Mouse (Mus musculus) lung, postnatal 25 days (tissue): ENCODE data around the gene Olfr56.
A peak's percentile ranks its signal among the peaks of the same experiment; 100 is the strongest.
"Not testable (repeated sequence)": the region's sequence is repeated elsewhere in the genome, so short reads cannot be mapped to it uniquely, and the experiment has no call there.

Experiments
- DNase-seq: peaks from one replicate; pipeline ENCODE4 v3.0.0; 2022; ENCODE audit warnings: low spot score

Olfr56 gene

GRCm38 (mm10) chr11:48978240-48978939 lies at the start of gene Olfr56:
Gene Olfr56 (plus strand): TSS chr11:48978889.
- DNase-seq: not testable (repeated sequence)

- DNase-seq: peak; percentile 8
These were observed 45.3 kb upstream of the Olfr56 start for GRCm38 (mm10) chr11:48933422-48933821.

GRCm38 (mm10) chr11:48933923-48934322 lies 44.8 kb upstream of the Olfr56 start:
- not testable (repeated sequence) for DNase-seq

- DNase-seq: not testable (repeated sequence)
These were observed 43.4 kb upstream of the Olfr56 start for GRCm38 (mm10) chr11:48935291-48935690.

- not testable (repeated sequence) for DNase-seq
These were observed 39.4 kb upstream of the Olfr56 start for GRCm38 (mm10) chr11:48939286-48939685.

- not testable (repeated sequence) for DNase-seq
These were observed 32.6 kb upstream of the Olfr56 start, which contains the start of gene Psme2b for GRCm38 (mm10) chr11:48946090-48946489. Gene Psme2b (minus strand): TSS chr11:48946190.

- not testable (repeated sequence) for DNase-seq
These were observed 4.0 kb upstream of the Olfr56 start for GRCm38 (mm10) chr11:48974686-48975085.

- DNase-seq: not testable (repeated sequence)
These were observed 562 bp downstream of the Olfr56 start, which contains the start of gene 9930111J21Rik1 for GRCm38 (mm10) chr11:48979251-48979650. Gene 9930111J21Rik1 (minus strand): TSS chr11:48979398.

GRCm38 (mm10) chr11:48980052-48980451 lies 1.4 kb downstream of the Olfr56 start:
- DNase-seq: not testable (repeated sequence)

GRCm38 (mm10) chr11:48982848-48983247 lies 4.2 kb downstream of the Olfr56 start:
- not testable (repeated sequence) for DNase-seq

GRCm38 (mm10) chr11:48988219-48988618 lies 9.5 kb downstream of the Olfr56 start:
- not testable (repeated sequence) for DNase-seq

GRCm38 (mm10) chr11:48989981-48990380 lies 11.3 kb downstream of the Olfr56 start:
- DNase-seq: not testable (repeated sequence)

- DNase-seq: not testable (repeated sequence)
These were observed 13.2 kb downstream of the Olfr56 start, which contains the start of gene Gm12185 for GRCm38 (mm10) chr11:48991740-48992520. Gene Gm12185 (minus strand): TSS chr11:48992226.

GRCm38 (mm10) chr11:48993296-48993695 lies 14.6 kb downstream of the Olfr56 start:
- not testable (repeated sequence) for DNase-seq

- not testable (repeated sequence) for DNase-seq
These were observed 15.3 kb downstream of the Olfr56 start, which contains the start of gene Tgtp1 for GRCm38 (mm10) chr11:48994018-48994417. Gene Tgtp1 (minus strand): TSS chr11:48994172.

GRCm38 (mm10) chr11:49000411-49000810 lies 21.7 kb downstream of the Olfr56 start:
- not testable (repeated sequence) for DNase-seq

- not testable (repeated sequence) for DNase-seq
These were observed 27.6 kb downstream of the Olfr56 start for GRCm38 (mm10) chr11:49006317-49006716.

GRCm38 (mm10) chr11:49006785-49007184 lies 28.1 kb downstream of the Olfr56 start:
- DNase-seq: not testable (repeated sequence)

GRCm38 (mm10) chr11:49012074-49012473 lies 33.4 kb downstream of the Olfr56 start:
- DNase-seq: not testable (repeated sequence)

- not testable (repeated sequence) for DNase-seq
These were observed 71.4 kb downstream of the Olfr56 start for GRCm38 (mm10) chr11:49050064-49050463.

- not testable (repeated sequence) for DNase-seq
These were observed 72.6 kb downstream of the Olfr56 start, which contains the start of gene 9930111J21Rik2 for GRCm38 (mm10) chr11:49051093-49051891. Gene 9930111J21Rik2 (minus strand): TSS chr11:49051242.
